Mouse (Mus musculus): ENCODE data around the gene Sfxn2. TPM values are rescaled to one million over a fixed set of nuclear protein-coding genes. Genes with fewer than 3 reads are reported as not detected.

Gene Sfxn2
- polyA plus RNA-seq, 1 experiment: 8.1 TPM

GRCm38 (mm10) chr19:46599375-46600256 is 26.5 kb downstream of the Sfxn2 start:
- no peak for DNase-seq (ENCODE audit: low read depth)

- DNase-seq (ENCODE audit: low read depth): no peak
Measured at GRCm38 (mm10) chr19:46600371-46600770, 27.2 kb downstream of the Sfxn2 start.

- DNase-seq (ENCODE audit: low read depth): no peak
Measured at GRCm38 (mm10) chr19:46601491-46601890, 28.3 kb downstream of the Sfxn2 start.

- no peak for DNase-seq (ENCODE audit: low read depth)
Measured at GRCm38 (mm10) chr19:46602406-46602805, 29.2 kb downstream of the Sfxn2 start.

- DNase-seq (ENCODE audit: low read depth): no peak
Measured at GRCm38 (mm10) chr19:46606718-46607117, 33.6 kb downstream of the Sfxn2 start.

GRCm38 (mm10) chr19:46607424-46607823 is 34.3 kb downstream of the Sfxn2 start:
- DNase-seq (ENCODE audit: low read depth): no peak

- no peak for DNase-seq (ENCODE audit: low read depth)
Measured at GRCm38 (mm10) chr19:46608158-46608557, 35.0 kb downstream of the Sfxn2 start.

GRCm38 (mm10) chr19:46616378-46616777 is 43.2 kb downstream of the Sfxn2 start:
- no peak for DNase-seq (ENCODE audit: low read depth)

GRCm38 (mm10) chr19:46617361-46617760 is 44.2 kb downstream of the Sfxn2 start:
- no peak for DNase-seq (ENCODE audit: low read depth)

GRCm38 (mm10) chr19:46618322-46618721 is 45.2 kb downstream of the Sfxn2 start:
- no peak for DNase-seq (ENCODE audit: low read depth)

- DNase-seq (ENCODE audit: low read depth): no peak
Measured at GRCm38 (mm10) chr19:46619001-46619400, 45.8 kb downstream of the Sfxn2 start.

- DNase-seq (ENCODE audit: low read depth): no peak
Measured at GRCm38 (mm10) chr19:46619518-46619917, 46.4 kb downstream of the Sfxn2 start.

GRCm38 (mm10) chr19:46620016-46620808 is 47.0 kb downstream of the Sfxn2 start:
- DNase-seq (ENCODE audit: low read depth): no peak

- no peak for DNase-seq (ENCODE audit: low read depth)
Measured at GRCm38 (mm10) chr19:46621236-46622183, 48.3 kb downstream of the Sfxn2 start.

GRCm38 (mm10) chr19:46622659-46623193 is 49.6 kb downstream of the Sfxn2 start:
- no peak for DNase-seq (ENCODE audit: low read depth)

- no peak for DNase-seq (ENCODE audit: low read depth)
Measured at GRCm38 (mm10) chr19:46623194-46623667, 50.1 kb downstream of the Sfxn2 start.

GRCm38 (mm10) chr19:46623790-46624772 is 50.9 kb downstream of the Sfxn2 start:
- DNase-seq (ENCODE audit: low read depth): no peak

GRCm38 (mm10) chr19:46625015-46625414 is 51.9 kb downstream of the Sfxn2 start:
- no peak for DNase-seq (ENCODE audit: low read depth)

- no peak for DNase-seq (ENCODE audit: low read depth)
Measured at GRCm38 (mm10) chr19:46625519-46625918, 52.4 kb downstream of the Sfxn2 start.

- no peak for DNase-seq (ENCODE audit: low read depth)
Measured at GRCm38 (mm10) chr19:46628403-46628802, 55.2 kb downstream of the Sfxn2 start.
